Mouse (Mus musculus) limb, embryonic 14.5 days (tissue): ENCODE measurements around the gene Adam10. TPM values are rescaled to one million over a fixed set of nuclear protein-coding genes. Genes with fewer than 3 reads are reported as not detected.

Experiments
- ATAC-seq: fragments of 200-750 bp; cut with Nextera tagmentation; 2 replicates; pipeline ENCODE4 v1.8.0; 2017; ENCODE audit warnings: low read depth, moderate number of reproducible peaks, moderate TSS enrichment; ENCODE audit not compliant: low FRiP score
- DNase-seq: peaks from one replicate; pipeline ENCODE4 v3.0.0-alpha.2; 2015; ENCODE audit warnings: low spot score
- H3K27ac ChIP-seq: fragments of 300-500 bp; sonication (generic); replicated peaks from 2 replicates; pipeline ENCODE4 v1.5.1; 2014; ENCODE audit warnings: low read depth, mild to moderate bottlenecking, low read length, moderate library complexity, mixed read lengths
- H3K27me3 ChIP-seq: fragments of 300-500 bp; sonication (generic); 2 replicates; pipeline ENCODE4 v1.6.1; 2014; ENCODE audit warnings: low read length, mixed read lengths; ENCODE audit not compliant: control insufficient read depth, insufficient read depth
- H3K36me3 ChIP-seq: fragments of 300-500 bp; sonication (generic); 2 replicates; pipeline ENCODE4 v1.6.1; 2014; ENCODE audit warnings: mild to moderate bottlenecking, low read length, moderate library complexity, mixed read lengths; ENCODE audit not compliant: control insufficient read depth, insufficient read depth
- H3K4me1 ChIP-seq: fragments of 300-500 bp; sonication (generic); 2 replicates; pipeline ENCODE4 v1.6.1; 2014; ENCODE audit warnings: antibody characterized with exemption, low read length, mixed read lengths; ENCODE audit not compliant: control insufficient read depth, insufficient read depth
- H3K4me2 ChIP-seq: fragments of 300-500 bp; sonication (generic); replicated peaks from 2 replicates; pipeline ENCODE4 v1.6.1; 2014; ENCODE audit warnings: low read depth, mild to moderate bottlenecking, low read length, moderate library complexity; ENCODE audit not compliant: severe bottlenecking
- H3K4me3 ChIP-seq: fragments of 300-500 bp; sonication (generic); replicated peaks from 2 replicates; pipeline ENCODE4 v1.5.1; 2014; ENCODE audit warnings: low read length
- H3K9ac ChIP-seq: fragments of 300-500 bp; sonication (generic); 2 replicates; pipeline ENCODE4 v1.6.1; 2014; ENCODE audit warnings: mild to moderate bottlenecking, low read depth, low read length, moderate library complexity; ENCODE audit not compliant: severe bottlenecking
- H3K9me3 ChIP-seq: fragments of 300-500 bp; sonication (generic); 2 replicates; pipeline ENCODE4 v1.6.1; 2016; ENCODE audit warnings: low read length; ENCODE audit not compliant: control insufficient read depth
- POLR2A ChIP-seq: fragments of 200-500 bp; IDR thresholded peaks from 2 replicates; pipeline ENCODE4 v1.8.0; 2012; ENCODE audit warnings: inconsistent platforms, mild to moderate bottlenecking, moderate library complexity, borderline replicate concordance; ENCODE audit not compliant: insufficient read depth, insufficient read length; ENCODE audit errors: extremely low read depth
- WGBS: fragments of 180-500 bp; shearing (Covaris S2); extraction: QIAGEN DNeasy Blood & Tissue Kit; methylation state at CpG from one replicate; pipeline ENCODE4 v1.1.7; 2014; 5-methylcytosine and 5-hydroxymethylcytosine counted together
- polyA plus RNA-seq, 2 experiments: library from polyadenylated mRNA; depleted of rRNA in 1 of 2; stranded (reverse) in 1 of 2; unstranded in 1 of 2; fragments of >200 nt; fragmentation: Nextera tagmentation in 1 of 2; extraction: Ambion mirVana in 1 of 2; gene quantifications; 2 replicates each; pipeline versions ENCODE4 v1.2.1 to v1.2.3; 2012 to 2014

Adam10 gene
- polyA plus RNA-seq, 2 experiments: 41.3 to 58.2 TPM

GRCm38 (mm10) chr9:70665372-70666145 is 13.2 kb upstream of the Adam10 start:
- no peak for TF ChIP-seq POLR2A
- Histone ChIP-seq H3K4me3 (no peak overlapping the region), H3K27me3 (no peaks in the 10 kb centered on the region), H3K9me3 (no peaks in the 10 kb centered on the region), H3K4me1 (no peaks in the 10 kb centered on the region), H3K4me2 (no peak overlapping the region), H3K9ac (no peak overlapping the region), H3K27ac (no peak overlapping the region), H3K36me3 (no peaks in the 10 kb centered on the region)
- ATAC-seq: no peak
- 71% methylated on average over 16 of the region's 16 CpGs for whole genome bisulfite sequencing
- no peak for DNase-seq

- Histone ChIP-seq H3K27me3 (no peaks in the 10 kb centered on the region), H3K9ac (no peak overlapping the region), H3K4me2 (no peak overlapping the region), H3K27ac (no peak overlapping the region), H3K4me3 (no peak overlapping the region), H3K4me1 (no peaks in the 10 kb centered on the region), H3K36me3 (no peaks in the 10 kb centered on the region), H3K9me3 (no peaks in the 10 kb centered on the region)
- DNase-seq: no peak
- TF ChIP-seq POLR2A: no peak
- WGBS: 66% methylated on average over 7 of the region's 7 CpGs
- ATAC-seq: no peak
Observed at GRCm38 (mm10) chr9:70666811-70667210, 12.0 kb upstream of the Adam10 start.

- Histone ChIP-seq H3K9ac (no peak overlapping the region), H3K9me3 (no peaks in the 10 kb centered on the region), H3K27me3 (no peaks in the 10 kb centered on the region), H3K36me3 (no peaks in the 10 kb centered on the region), H3K4me2 (no peak overlapping the region), H3K4me1 (no peaks in the 10 kb centered on the region), H3K27ac (no peak overlapping the region), H3K4me3 (no peak overlapping the region)
- no peak for TF ChIP-seq POLR2A
- DNase-seq (no peak), ATAC-seq (no peak)
Observed at GRCm38 (mm10) chr9:70668048-70668447, 10.7 kb upstream of the Adam10 start.

GRCm38 (mm10) chr9:70669197-70669596 is 9.6 kb upstream of the Adam10 start:
- Histone ChIP-seq H3K9ac (no peak overlapping the region), H3K9me3 (no peaks in the 10 kb centered on the region), H3K36me3 (no peaks in the 10 kb centered on the region), H3K4me2 (no peak overlapping the region), H3K27ac (no peak overlapping the region), H3K4me3 (no peak overlapping the region), H3K27me3 (no peaks in the 10 kb centered on the region), H3K4me1 (no peaks in the 10 kb centered on the region)
- TF ChIP-seq POLR2A: no peak
- 57% methylated on average over 2 of the region's 2 CpGs for WGBS
- DNase-seq: no peak
- ATAC-seq: no peak

GRCm38 (mm10) chr9:70670381-70670780 is 8.4 kb upstream of the Adam10 start:
- no peaks in the 10 kb centered on the region for H3K4me1 ChIP-seq
- H3K36me3 ChIP-seq: no peaks in the 10 kb centered on the region
- DNase-seq (no peak), ATAC-seq (no peak)
- no peak overlapping the region for H3K9ac ChIP-seq
- no peaks in the 10 kb centered on the region for H3K27me3 ChIP-seq
- H3K27ac ChIP-seq: no peak overlapping the region
- 89% methylated on average over 6 of the region's 6 CpGs for WGBS
- no peak overlapping the region for H3K4me3 ChIP-seq
- TF ChIP-seq POLR2A: no peak
- no peak overlapping the region for H3K4me2 ChIP-seq
- no peaks in the 10 kb centered on the region for H3K9me3 ChIP-seq
